Mouse (Mus musculus): ENCODE measurements around the gene Kcnip1. TPM values are rescaled to one million over a fixed set of nuclear protein-coding genes. Genes with fewer than 3 reads are reported as not detected.

The Kcnip1 gene
- total and polyA plus RNA-seq, 2 experiments = not detected

DNA sequence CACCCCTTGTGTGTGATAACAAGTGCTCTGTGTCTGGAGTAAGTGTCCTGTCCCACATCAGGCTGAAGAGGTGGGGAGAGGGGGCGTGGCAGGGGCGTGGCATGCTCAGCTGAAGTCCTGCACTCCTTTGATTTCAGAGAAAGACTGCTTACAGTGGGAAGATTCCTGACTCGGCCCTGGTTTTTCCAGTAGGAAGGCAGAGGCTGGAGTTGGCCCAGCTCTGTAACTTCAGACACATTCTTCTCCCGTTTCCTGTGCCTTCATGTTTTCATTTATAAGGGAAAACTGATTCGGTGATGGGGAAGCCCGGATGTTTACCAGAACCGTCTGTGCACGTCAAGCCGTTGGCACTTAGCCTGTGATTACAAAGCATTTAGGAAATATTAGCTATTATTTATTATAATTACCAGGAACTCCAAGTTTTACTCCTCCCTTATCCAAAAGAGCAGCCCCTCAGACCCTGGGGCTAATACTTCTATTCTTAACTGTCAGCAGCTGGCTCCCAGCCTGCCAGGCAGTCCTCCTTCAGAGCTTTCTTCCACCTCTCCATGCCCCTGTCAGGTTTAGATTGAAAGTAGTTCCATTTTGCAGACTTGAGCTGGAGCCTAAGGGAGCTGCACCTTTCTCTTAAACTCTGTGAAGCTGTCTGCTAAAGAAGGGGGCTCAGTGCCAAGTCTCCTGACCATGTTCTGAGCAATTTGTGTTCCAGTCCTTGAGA lies 120.8 kb downstream of the Kcnip1 start:
- H3K4me1 ChIP-seq (ENCODE audit: control insufficient read depth, insufficient read depth, low read length) = no peaks in the 10 kb centered on the region
- no peak overlapping the region; the same call in 1 of the 2 replicates for H3K27ac ChIP-seq (replicated peaks; ENCODE audit: insufficient read depth, low read depth, low read length)
- no peak overlapping the region for H3K4me3 ChIP-seq (ENCODE audit: insufficient read depth, low read depth, low read length)
- DNase-seq (ENCODE audit: extremely low read depth, low read depth, low spot score) = peak; percentile 22
- no peaks in the 10 kb centered on the region for H3K36me3 ChIP-seq (ENCODE audit: control insufficient read depth, insufficient read depth, low read length)
- 43% methylated on average over 9 of the region's 9 CpGs for WGBS
- no peaks in the 10 kb centered on the region for H3K27me3 ChIP-seq (ENCODE audit: control insufficient read depth, insufficient read depth, low read length)
- no peak overlapping the region for H3K9ac ChIP-seq (ENCODE audit: low read depth, low read length)
- H3K79me2 ChIP-seq (ENCODE audit: control insufficient read depth, insufficient read depth, low read length) = no peaks in the 10 kb centered on the region
- TF ChIP-seq POLR2A (IDR thresholded peaks at IDR 0.05; ENCODE audit: extremely low read depth, insufficient read depth, low read length) = no peak
- no peak for TF ChIP-seq CTCF (IDR thresholded peaks at IDR 0.05; ENCODE audit: low read depth, low read length)

DNA sequence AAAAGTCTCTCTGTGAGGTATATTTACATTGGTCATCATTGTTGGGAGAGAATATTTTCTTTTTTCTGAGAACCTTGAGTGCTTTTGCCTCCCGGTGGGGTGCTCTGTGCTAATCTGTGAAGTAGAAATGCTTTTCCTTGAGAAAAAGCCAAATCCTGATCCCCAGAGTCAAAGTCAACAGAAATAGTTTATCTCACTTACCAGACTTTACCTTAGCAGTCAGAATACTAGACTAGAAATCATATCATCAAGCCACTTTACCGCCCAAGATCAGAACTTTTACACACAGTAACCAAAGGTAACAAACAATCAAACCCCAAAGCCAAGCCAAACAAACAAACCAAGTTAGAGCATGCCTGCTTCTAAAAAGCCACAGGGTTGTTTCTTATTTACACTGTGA lies 122.7 kb downstream of the Kcnip1 start:
- Histone ChIP-seq H3K79me2 (ENCODE audit: control insufficient read depth, insufficient read depth, low read length) (no peaks in the 10 kb centered on the region), H3K27ac (replicated peaks; ENCODE audit: insufficient read depth, low read depth, low read length) (no peak overlapping the region), H3K36me3 (ENCODE audit: control insufficient read depth, insufficient read depth, low read length) (no peaks in the 10 kb centered on the region), H3K4me3 (ENCODE audit: insufficient read depth, low read depth, low read length) (no peak overlapping the region), H3K27me3 (ENCODE audit: control insufficient read depth, insufficient read depth, low read length) (no peaks in the 10 kb centered on the region), H3K4me1 (ENCODE audit: control insufficient read depth, insufficient read depth, low read length) (no peaks in the 10 kb centered on the region), H3K9ac (ENCODE audit: low read depth, low read length) (no peak overlapping the region)
- 70% methylated on average over 2 of the region's 2 CpGs for WGBS
- TF ChIP-seq CTCF (IDR thresholded peaks at IDR 0.05; ENCODE audit: low read depth, low read length) = no peak
- no peak for TF ChIP-seq POLR2A (IDR thresholded peaks at IDR 0.05; ENCODE audit: extremely low read depth, insufficient read depth, low read length)
- no peak for DNase-seq (ENCODE audit: extremely low read depth, low read depth, low spot score)

DNA sequence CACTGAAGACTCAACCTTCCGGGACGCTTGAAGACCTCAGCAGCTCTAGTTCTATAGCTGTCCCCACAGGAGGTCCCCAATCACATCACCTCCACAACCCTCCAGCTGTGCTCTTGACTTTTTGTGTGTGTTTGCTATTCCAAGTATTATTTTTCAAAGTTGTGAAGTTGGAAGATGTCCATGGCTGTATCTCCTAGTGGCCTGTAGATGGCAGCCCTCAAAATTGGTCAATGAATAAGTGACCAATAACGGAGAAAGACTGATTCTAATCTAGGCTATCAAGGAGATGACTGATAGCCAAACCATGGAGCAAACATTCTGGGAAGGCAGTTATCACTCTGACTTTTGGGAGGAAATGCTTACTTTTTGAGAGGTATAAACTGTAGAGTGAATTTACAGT lies 123.4 kb downstream of the Kcnip1 start:
- no peak overlapping the region for H3K27ac ChIP-seq (replicated peaks; ENCODE audit: insufficient read depth, low read depth, low read length)
- no peaks in the 10 kb centered on the region for H3K4me1 ChIP-seq (ENCODE audit: control insufficient read depth, insufficient read depth, low read length)
- 65% methylated on average over 3 of the region's 3 CpGs for WGBS
- no peak for TF ChIP-seq CTCF (IDR thresholded peaks at IDR 0.05; ENCODE audit: low read depth, low read length)
- no peak for TF ChIP-seq POLR2A (IDR thresholded peaks at IDR 0.05; ENCODE audit: extremely low read depth, insufficient read depth, low read length)
- H3K79me2 ChIP-seq (ENCODE audit: control insufficient read depth, insufficient read depth, low read length) = no peaks in the 10 kb centered on the region
- H3K27me3 ChIP-seq (ENCODE audit: control insufficient read depth, insufficient read depth, low read length) = no peaks in the 10 kb centered on the region
- DNase-seq (ENCODE audit: extremely low read depth, low read depth, low spot score) = no peak
- no peak overlapping the region for H3K9ac ChIP-seq (ENCODE audit: low read depth, low read length)
- H3K4me3 ChIP-seq (ENCODE audit: insufficient read depth, low read depth, low read length) = no peak overlapping the region
- H3K36me3 ChIP-seq (ENCODE audit: control insufficient read depth, insufficient read depth, low read length) = no peaks in the 10 kb centered on the region

DNA sequence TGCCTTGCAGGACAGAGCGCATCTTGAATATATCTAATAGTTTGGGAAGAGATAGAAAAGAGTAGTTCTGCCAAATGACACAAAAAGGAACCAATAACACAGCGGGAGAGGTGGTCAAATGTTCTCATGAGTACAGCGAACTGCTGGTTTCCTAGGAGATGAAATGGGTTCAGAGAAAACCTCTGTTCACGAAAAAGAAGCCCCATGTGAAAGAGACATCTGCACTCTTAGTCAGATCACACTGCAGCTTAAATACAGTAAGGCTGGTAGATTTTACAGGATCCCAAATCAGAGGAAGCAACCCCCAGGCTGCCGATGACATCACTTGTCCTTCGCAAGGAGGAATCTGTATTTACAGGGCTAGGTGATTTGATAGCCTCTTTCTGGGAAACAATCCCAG lies 126.2 kb downstream of the Kcnip1 start:
- H3K4me1 ChIP-seq (ENCODE audit: control insufficient read depth, insufficient read depth, low read length) = no peaks in the 10 kb centered on the region
- no peaks in the 10 kb centered on the region for H3K36me3 ChIP-seq (ENCODE audit: control insufficient read depth, insufficient read depth, low read length)
- 72% methylated on average over 6 of the region's 6 CpGs for WGBS
- H3K4me3 ChIP-seq (ENCODE audit: insufficient read depth, low read depth, low read length) = no peak overlapping the region
- H3K9ac ChIP-seq (ENCODE audit: low read depth, low read length) = no peak overlapping the region
- H3K27ac ChIP-seq (replicated peaks; ENCODE audit: insufficient read depth, low read depth, low read length) = no peak overlapping the region
- TF ChIP-seq CTCF (IDR thresholded peaks at IDR 0.05; ENCODE audit: low read depth, low read length) (no peak), POLR2A (IDR thresholded peaks at IDR 0.05; ENCODE audit: extremely low read depth, insufficient read depth, low read length) (no peak)
- no peaks in the 10 kb centered on the region for H3K79me2 ChIP-seq (ENCODE audit: control insufficient read depth, insufficient read depth, low read length)
- no peaks in the 10 kb centered on the region for H3K27me3 ChIP-seq (ENCODE audit: control insufficient read depth, insufficient read depth, low read length)
- DNase-seq (ENCODE audit: extremely low read depth, low read depth, low spot score) = no peak

DNA sequence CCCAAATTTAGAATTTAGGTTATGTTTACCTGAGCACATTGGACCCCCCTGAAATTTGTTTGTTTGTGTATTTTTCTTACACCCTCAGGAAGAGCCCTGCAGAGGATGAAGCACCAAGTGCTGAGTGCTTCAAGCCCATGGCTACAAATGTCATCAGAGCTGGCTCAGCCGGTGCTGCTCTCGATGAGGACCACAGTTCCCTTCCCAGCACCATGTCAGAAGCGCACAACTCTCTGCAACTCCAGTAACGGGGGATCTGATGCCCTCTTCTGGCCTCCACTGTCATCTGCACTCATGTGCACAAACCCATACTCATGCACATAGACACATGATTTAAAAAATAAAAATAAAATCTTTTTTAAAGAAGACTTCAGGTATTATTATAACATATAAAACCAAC lies 128.7 kb downstream of the Kcnip1 start:
- Histone ChIP-seq H3K79me2 (ENCODE audit: control insufficient read depth, insufficient read depth, low read length) (no peaks in the 10 kb centered on the region), H3K4me3 (ENCODE audit: insufficient read depth, low read depth, low read length) (no peak overlapping the region), H3K9ac (ENCODE audit: low read depth, low read length) (no peak overlapping the region), H3K27ac (replicated peaks; ENCODE audit: insufficient read depth, low read depth, low read length) (no peak overlapping the region), H3K4me1 (ENCODE audit: control insufficient read depth, insufficient read depth, low read length) (peaks cover 1% of the 10 kb centered on the region; the same call in 1 of the 2 replicates), H3K36me3 (ENCODE audit: control insufficient read depth, insufficient read depth, low read length) (no peaks in the 10 kb centered on the region), H3K27me3 (ENCODE audit: control insufficient read depth, insufficient read depth, low read length) (no peaks in the 10 kb centered on the region)
- no peak for DNase-seq (ENCODE audit: extremely low read depth, low read depth, low spot score)
- WGBS = 95% methylated on average over 4 of the region's 4 CpGs
- TF ChIP-seq POLR2A (IDR thresholded peaks at IDR 0.05; ENCODE audit: extremely low read depth, insufficient read depth, low read length) = no peak
- TF ChIP-seq CTCF (IDR thresholded peaks at IDR 0.05; ENCODE audit: low read depth, low read length) = no peak

DNA sequence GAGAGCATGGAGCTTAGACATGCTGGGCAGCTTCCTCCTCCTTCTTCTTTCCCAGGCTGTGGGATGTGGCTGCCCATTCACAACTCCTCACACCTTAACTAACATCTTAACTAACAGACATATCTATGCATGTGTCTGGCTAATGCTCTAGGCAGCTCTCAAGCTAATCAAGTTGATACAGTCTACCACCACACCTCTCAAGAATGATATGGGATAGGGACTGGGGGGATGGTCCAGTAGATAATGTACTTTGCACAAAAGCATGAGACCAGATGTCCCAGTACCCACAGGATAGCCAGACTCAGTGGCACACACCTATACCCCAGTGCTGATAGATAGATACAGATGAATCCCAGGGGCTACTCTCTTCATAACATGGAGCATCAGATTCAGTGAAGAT lies 131.1 kb downstream of the Kcnip1 start:
- Histone ChIP-seq H3K36me3 (ENCODE audit: control insufficient read depth, insufficient read depth, low read length) (no peaks in the 10 kb centered on the region), H3K9ac (ENCODE audit: low read depth, low read length) (no peak overlapping the region), H3K27me3 (ENCODE audit: control insufficient read depth, insufficient read depth, low read length) (no peaks in the 10 kb centered on the region), H3K79me2 (ENCODE audit: control insufficient read depth, insufficient read depth, low read length) (no peaks in the 10 kb centered on the region), H3K4me1 (ENCODE audit: control insufficient read depth, insufficient read depth, low read length) (peaks cover 1% of the 10 kb centered on the region; the same call in 1 of the 2 replicates), H3K4me3 (ENCODE audit: insufficient read depth, low read depth, low read length) (no peak overlapping the region), H3K27ac (replicated peaks; ENCODE audit: insufficient read depth, low read depth, low read length) (no peak overlapping the region)
- DNase-seq (ENCODE audit: extremely low read depth, low read depth, low spot score) = no peak
- no peak for TF ChIP-seq POLR2A (IDR thresholded peaks at IDR 0.05; ENCODE audit: extremely low read depth, insufficient read depth, low read length)
- TF ChIP-seq CTCF (IDR thresholded peaks at IDR 0.05; ENCODE audit: low read depth, low read length) = no peak
